Mouse (Mus musculus): ENCODE results near the gene Ift88.

Gene Ift88

DNA sequence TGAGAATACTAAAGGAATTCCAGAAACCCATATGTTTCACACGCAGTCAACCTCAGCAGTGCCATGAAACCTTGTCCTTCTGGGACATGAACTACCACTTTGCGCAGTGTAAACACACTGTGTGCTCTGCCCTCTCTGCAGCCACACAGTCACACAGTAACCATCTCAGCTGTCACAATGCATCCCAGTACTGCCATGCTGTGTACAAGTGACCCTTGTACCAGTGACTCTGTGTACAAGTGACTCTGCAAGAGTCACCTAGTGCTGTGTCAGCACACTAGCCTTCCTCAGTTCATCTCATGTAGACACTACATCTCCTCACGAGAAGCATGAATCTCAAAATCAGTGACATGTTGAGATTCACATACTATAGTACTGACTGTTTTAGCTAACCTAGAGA lies 108.7 kb downstream of the Ift88 start:
- no peak for DNase-seq (ENCODE audit: low read depth)

DNA sequence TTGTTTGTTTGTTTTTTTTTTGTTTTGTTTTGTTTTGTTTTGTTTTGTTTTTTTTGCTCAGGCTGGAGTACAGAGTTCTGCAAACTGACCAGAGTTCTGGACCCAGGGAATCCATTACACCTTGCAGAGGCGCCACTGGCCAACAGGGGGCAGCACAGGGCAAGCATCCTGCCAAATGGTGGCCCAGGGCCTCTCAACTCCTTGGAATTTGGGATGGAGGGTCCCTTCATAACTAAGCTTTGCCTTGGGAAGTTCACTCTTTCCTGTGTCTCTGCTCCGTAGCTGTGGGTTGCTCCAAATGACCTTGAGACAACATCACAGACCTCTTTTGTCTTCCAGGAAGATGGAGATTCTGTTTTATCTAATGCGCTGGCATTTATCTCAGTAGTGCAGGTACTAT lies 109.4 kb downstream of the Ift88 start:
- no peak for DNase-seq (ENCODE audit: low read depth)

DNA sequence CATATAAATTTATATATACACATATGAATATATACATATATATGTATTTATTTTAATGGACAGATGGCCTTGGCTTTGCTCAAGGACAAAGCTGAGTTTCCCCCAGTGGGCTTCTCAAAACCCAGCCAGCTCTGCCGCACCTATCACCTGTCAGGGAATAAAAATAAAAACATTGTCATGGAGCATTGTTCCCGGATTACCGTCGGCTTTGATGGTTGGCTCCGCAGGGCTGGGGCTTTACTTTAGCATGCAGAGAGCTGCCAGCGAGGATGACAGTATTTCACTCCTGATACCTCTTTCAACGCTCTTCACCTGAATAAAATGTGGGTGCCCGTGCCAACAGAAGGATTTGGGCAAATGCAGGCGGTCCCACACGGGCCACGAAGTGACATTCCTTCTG lies 110.0 kb downstream of the Ift88 start:
- no peak for DNase-seq (ENCODE audit: low read depth)

DNA sequence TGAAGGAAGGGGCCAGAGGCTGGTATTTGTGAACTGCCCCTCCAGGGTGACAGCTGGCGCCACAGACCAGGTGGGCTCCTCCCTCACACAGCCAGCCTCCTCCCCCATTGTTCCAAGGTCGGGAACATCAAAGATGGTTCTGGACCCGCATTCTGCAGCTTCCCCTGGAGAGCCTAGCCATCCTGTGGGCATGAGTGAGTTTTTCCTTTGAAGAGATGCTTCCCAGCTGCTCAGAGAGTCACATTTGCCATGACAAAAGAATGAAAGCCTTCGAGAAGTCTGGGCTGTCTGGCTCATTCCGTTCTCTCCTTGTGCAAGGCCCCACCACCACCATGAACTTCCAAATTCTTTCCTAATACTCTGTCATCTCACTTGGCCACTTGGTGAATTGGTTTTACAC lies 110.5 kb downstream of the Ift88 start:
- DNase-seq (ENCODE audit: low read depth) = no peak

DNA sequence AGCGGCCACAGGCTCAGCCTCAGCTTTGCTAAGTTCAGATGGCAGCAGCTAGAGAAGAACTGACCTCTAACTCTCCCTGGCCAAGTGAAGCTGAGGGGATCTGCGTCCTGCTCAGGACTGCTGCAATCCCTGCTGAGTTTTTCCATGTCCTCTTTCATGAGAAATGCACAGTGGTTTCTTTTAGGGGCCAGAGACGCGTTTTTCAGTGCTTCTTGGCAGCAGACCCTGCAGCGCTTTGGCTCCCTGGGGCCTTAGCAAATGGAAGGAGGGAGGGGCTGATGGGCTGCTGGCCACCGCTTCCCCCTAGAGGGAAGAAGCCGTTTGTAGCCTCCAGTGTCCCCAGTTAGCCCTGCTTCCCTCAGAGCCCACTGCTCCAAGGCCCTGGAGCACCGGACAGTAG lies 111.1 kb downstream of the Ift88 start:
- DNase-seq (ENCODE audit: low read depth) = no peak

DNA sequence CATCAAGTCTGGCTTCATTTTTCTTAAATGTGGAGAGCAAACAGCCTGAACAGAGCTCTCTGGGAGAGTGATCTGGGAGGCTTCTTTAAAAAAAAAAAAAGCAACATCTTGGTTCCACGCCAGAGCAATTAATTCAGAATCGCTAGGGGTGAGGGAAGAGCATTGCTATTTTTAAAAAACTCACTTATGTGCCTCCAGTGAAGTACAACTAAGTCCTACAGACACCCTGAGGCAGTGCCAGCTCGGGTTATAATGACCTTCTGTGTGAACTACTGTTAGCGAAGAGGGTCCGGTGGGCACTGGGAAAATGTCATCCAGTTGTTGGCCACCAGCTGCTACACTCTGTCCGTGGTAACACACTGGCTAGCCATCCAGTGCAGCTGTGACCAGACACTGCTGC lies 111.8 kb downstream of the Ift88 start:
- DNase-seq (ENCODE audit: low read depth) = no peak

DNA sequence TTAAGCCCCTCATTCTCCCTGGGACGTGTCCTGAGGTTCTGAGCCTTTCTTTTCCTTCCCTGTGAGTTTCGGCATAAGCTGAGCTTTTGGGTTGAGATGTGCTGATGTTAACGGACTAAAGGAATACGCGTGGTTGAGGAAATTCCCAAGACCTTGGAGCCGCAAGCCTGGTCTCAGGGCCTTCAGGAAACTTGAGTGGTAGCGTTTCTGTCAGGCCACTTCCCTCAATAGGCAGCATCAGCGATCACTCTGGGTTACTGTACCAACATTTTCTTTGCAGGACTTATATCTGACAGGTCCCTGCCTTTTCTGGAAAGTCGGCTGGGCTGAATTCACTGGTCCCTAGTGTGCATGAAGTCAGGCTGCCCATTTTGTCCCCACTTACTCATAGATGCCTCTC lies 113.0 kb downstream of the Ift88 start:
- DNase-seq (ENCODE audit: low read depth) = no peak

DNA sequence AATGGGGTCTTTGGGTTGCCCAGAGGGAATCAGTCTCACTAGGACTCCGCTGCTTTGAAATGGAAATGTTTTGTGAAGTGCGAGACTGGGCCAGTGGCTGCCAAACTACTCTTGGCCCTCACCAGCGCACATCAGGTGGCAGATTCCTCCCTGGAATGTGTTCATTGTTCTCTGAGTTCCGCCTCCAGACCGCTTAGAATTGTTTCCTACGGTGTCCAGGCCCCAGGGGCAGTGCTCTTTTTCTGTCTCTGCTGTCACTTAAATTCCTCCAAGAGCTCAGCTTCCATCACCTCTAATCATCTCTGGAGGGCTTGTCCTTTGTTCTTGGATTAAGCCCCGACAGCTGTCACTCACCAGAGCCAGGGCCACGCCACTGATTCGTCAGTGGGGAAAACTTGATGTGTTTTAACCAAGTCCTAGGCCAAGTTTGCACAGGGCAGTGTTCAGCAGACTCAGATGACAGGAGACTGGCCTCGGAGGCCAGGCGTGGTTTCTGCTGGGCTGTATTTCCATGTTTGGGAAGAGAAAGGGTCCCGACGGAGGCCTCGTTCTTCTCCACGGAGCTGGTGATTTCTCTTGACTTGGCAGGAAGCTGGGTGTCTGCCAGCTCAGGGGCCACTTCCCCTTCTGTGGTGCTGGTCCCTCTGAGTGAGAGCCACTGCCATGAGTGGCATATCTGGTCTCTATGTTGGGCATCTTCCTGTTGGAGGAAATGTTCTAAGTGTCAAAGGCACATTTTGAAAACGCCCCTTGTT lies 113.6 kb downstream of the Ift88 start:
- no peak for DNase-seq (ENCODE audit: low read depth)

DNA sequence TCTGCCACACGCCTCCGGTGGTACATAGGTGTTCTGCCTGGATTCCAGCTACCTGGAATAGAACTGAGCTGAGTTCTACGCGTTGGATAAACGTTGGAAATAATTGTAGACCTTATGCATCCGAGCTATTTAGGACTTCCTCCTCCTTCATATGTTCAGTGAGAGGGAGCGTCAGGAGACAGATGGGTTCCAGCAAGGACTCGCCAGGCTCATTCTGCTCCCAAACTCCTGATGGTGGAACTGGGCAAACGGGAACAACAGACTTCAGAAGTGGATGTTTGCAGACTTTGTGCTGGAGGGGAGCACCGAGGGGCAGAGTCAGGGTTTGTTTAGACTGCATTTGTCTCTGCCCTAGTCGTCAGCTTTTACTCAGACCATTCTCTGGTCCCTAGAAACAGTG lies 116.8 kb downstream of the Ift88 start:
- no peak for DNase-seq (ENCODE audit: low read depth)

DNA sequence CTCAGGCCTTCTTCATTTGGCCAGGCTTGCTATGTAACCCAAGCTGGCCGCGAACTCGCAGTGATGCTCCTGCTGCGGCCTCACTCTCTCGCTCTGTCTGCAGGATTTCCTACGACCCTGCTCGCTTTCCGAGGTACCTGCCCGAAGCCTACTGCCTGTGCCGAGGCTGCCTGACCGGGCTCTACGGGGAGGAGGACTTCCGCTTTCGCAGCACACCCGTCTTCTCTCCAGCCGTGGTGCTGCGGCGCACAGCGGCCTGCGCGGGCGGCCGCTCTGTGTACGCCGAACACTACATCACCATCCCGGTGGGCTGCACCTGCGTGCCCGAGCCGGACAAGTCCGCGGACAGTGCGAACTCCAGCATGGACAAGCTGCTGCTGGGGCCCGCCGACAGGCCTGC lies 118.4 kb downstream of the Ift88 start:
- DNase-seq (ENCODE audit: low read depth) = no peak

DNA sequence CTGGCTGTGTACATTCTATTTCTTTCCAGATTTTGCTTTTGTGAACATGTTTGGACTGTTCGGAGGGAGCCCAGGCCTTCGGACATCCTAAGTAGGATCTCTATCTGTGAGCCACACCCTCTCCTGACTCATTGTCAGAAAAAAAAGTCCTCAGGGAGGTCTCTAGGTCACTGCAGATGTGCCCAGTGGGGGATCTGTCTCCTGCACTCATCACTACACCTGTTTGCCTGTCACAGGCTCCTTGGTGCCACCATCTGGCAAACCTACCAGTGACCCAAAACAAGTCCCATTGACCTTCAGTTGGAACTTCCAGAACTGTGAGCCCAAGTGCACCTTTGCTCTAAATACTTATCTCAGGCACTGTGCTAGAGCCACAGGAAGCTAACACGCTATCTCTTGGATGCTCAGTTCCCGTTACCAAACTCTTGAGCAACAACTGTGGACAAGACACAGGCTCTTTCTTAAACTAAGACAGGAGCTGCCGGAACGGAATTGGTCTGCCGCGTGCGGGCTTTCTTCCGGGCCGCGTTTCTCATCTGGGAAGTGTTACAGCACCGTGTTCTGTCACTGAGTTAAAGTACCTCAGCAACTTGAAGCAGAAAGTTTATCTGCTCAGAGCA lies 119.7 kb downstream of the Ift88 start:
- DNase-seq (ENCODE audit: low read depth) = no peak

DNA sequence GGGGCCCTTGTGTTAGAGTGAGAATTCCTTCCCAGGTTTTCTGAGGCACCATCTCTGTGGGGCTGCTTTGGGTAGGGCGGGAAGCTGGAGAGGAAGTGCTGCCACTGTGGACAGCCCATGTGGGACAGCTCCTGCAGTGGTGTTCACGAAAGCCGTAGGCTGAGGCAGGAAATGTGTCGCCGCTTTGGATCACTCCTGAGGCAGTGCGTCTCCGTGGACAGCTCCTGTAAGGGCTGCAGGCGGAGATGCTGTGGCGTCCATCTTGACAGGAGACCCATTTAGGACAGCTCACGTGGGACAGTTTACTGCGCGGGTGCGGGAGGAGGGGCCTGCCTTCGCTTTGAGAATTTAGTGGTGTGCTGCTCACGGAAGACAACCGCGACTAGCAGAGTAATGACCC lies 121.7 kb downstream of the Ift88 start:
- DNase-seq (ENCODE audit: low read depth) = no peak

DNA sequence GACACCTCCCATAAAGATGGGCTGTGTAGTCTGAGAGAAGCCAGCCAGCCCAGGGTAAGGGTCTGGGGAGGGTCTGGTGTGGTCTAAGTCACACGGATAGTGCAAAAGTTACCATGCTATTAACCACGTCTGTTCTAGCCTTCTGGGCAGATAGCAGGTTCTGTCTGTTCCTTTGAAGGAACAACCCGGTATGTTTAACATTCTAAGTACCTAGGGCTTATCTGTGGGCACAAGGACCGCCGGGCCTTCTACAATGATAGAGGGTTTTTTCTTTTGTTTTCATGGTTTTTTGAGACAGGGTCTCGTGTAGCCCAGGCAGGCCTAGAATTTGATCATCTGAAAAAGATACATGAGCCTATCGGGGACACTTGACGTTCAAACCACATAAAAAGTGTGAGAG lies 122.3 kb downstream of the Ift88 start:
- no peak for DNase-seq (ENCODE audit: low read depth)

DNA sequence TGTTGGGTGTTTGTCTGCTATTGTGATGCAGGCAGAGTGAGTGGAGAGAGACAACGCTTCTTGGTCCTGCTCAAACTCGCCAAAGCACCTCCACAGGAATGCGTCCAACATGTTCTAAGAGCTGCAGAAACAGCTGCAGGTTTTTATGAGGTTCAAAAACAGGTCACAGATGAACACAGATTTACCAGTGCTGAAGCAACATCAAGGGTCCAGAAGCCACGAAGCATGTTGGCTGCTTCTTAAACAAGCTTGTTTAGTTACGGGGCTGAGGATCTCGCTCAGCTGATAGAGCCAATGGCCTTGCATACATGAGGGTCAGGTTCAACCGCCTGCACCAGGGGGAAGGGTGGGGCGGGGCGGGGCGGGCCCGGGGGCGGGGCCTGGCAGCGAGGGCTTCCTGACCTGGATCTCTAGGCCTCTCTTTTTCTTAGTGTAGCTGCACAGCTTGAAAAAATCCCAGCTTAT lies 122.7 kb downstream of the Ift88 start:
- DNase-seq (ENCODE audit: low read depth) = no peak

DNA sequence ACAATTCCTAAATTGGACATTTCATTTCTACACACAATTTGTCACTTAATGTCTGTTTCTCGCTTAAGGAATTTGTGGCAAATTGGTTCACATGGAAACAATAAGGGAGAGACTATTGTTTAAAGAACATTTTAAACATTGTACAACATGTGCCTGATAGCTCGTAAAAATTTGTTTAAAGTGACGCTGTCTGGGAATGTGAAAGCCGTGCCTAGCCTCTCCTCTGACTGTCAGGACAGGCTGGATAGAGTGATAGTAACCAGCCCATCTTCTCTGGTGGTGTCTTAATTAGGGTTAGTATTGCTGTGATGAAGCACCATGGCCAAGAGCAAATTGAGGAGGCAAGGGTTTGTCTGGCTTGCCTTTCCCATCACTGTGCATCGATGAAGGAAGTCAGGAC lies 123.2 kb downstream of the Ift88 start:
- DNase-seq (ENCODE audit: low read depth) = no peak

DNA sequence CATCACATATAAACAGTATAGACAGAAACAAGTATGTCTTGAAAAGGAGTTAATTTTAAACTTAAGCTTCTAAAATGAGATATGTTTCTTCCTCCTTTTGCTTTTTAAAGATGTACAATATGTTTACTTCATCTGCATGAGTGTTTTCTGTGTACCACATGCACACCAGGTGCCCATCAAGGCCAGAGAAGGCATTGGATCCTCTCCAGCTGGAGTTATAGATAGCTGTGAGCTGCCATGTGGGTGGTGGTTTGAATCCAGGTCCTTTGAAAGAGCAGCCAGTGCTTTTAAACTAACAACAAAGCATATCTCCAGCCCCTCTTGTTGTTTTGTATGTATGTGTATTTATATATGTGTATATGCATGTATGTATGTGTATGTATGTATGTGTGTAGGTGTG lies 129.1 kb downstream of the Ift88 start:
- DNase-seq (ENCODE audit: low read depth) = no peak

DNA sequence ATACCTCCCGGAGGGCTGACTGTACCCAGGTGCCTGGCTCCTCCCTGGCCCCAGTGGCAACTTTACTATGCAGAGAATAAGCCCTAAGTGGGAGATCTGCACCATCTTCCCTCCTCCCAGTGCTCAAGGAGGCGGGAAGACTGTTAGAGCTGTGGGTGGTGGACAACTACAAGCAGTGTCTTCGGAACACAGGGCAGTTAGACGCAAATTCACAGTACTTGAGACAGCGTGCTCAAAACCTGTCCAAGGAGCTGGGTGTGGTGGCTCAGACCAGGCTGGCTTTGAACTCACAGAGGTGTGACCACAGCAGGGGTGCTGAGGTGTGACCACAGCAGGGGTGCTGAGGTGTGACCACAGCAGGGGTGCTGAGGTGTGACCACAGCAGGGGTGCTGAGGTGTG lies 130.6 kb downstream of the Ift88 start:
- no peak for DNase-seq (ENCODE audit: low read depth)

DNA sequence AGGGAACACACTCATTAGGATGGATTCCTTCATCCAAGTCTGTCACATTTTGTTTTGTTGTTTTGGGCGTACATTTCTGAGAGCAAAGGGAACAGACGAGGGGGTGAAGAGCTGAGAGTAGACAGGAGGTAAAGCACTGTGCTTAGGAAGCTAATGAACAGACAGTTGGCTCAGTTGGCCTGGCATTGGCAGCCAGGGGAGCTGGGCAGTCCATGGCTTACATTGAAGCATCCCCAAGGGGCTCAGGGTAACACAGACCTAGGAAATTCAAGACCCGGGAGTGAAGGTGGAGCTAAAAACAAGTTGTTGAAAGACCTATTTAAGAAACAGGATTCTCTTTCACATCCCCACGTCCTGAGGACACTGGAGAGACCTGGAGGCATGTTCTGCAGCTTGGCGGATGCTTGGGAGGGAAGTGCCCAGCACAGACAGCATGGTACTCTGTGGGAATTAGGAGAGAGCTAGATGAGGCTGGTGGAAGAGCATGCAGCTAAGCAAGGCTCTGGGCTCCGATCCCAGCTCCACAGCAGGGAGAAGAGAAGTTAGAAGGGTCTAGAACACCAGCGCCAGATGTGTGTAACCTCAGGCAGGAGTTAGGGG lies 131.7 kb downstream of the Ift88 start:
- no peak for DNase-seq (ENCODE audit: low read depth)

DNA sequence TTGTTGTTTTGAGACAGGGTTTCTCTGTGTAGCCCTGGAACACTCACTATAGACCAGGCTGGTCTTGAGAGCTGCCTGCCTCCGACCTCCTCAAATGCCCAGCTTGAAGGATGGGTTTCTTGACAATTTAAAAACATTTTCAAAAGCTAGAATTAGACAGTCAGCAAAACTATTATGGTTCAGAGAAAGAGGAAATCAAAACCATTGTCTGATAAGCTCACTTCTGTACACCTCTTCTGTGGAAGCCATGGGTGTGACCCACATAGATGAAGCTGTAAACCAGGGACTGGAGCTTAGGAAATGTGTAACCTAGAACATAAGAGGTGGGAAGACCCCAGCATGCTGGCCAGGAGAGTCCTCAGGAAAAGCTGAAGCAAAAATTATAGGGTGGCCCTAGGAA lies 133.1 kb downstream of the Ift88 start:
- DNase-seq (ENCODE audit: low read depth) = no peak

DNA sequence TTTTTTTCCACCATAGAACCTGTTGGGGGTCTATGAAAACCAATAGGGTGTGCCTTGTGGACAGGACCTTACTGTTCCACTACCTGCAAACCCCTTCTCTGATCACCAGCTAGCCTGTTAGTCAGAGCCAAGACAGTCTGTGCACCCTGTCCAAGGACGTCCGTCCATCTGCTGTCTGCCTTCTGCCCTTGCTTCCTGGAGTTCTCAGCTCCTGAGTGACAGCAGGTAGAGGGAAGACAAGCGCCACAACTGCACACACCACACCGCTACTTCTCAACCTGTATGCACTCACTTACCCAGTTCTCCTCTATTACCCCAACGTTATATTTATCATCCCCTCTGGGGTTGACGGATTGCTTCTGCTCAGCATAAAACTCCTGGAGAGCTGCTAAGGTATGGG lies 141.8 kb downstream of the Ift88 start:
- no peak for DNase-seq (ENCODE audit: low read depth)

Measured in c-Kit-positive CD71-negative TER-119-negative erythroid progenitor cells, embryonic 14.5 days (primary cell).